Mouse (Mus musculus) testis, adult 2 months (tissue): ENCODE measurements around the gene Apoa5.

Source experiments
- CTCF ChIP-seq: fragments of 200-500 bp; IDR thresholded peaks from 2 replicates; pipeline ENCODE4 v1.5.1; 2012; ENCODE audit warnings: low read depth, mild to moderate bottlenecking, inconsistent platforms, low read length, moderate library complexity; ENCODE audit not compliant: control insufficient read depth, insufficient read depth, insufficient replicate concordance
- POLR2A ChIP-seq: fragments of 200-500 bp; IDR thresholded peaks from 2 replicates; pipeline ENCODE4 v1.6.1; 2012; ENCODE audit warnings: low read depth, mild to moderate bottlenecking, inconsistent platforms, low read length, moderate library complexity; ENCODE audit not compliant: control insufficient read depth

- TF ChIP-seq CTCF (no peak), POLR2A (no peak)
Observed at GRCm38 (mm10) chr9:46316388-46316787, 48.0 kb downstream of the Apoa5 start.
